ENCODE assay signal across 26 mouse cellular contexts in genomic region chr6:72179006-72179405, GRCm38 (mm10). TPM values are rescaled to one million over a fixed set of nuclear protein-coding genes. Genes with fewer than 3 reads are reported as not detected.
DNase-seq lines count a peak whose midpoint lies in the region; ATAC-seq and TF ChIP-seq lines count a peak whose summit lies in the region.
"Had no signal": no experiment of that assay in that cellular context is flagged by ENCODE, and none has a peak within 500 bp of the region (broad histone marks: within the 10 kb centered on the region; RNA-seq: fewer than 3 reads in every experiment).

No protein-coding gene starts in this region.

- no peak overlapping the region for H3K4me2 ChIP-seq in lung, embryonic 14.5 days
- no peak overlapping the region for H3K4me2 ChIP-seq in lung, postnatal 0 days (replicated peaks; ENCODE audit: low read depth, low read length)
- H3K4me2 ChIP-seq in midbrain, embryonic 16.5 days (ENCODE audit: low read length) = no peak overlapping the region
- H3K4me2 ChIP-seq: embryonic facial prominence, embryonic 12.5 days; embryonic facial prominence, embryonic 15.5 days; heart, embryonic 11.5 days; hindbrain, embryonic 13.5 days had no signal

- DNase-seq in heart, embryonic 10.5 days (ENCODE audit: low spot score) = no peak
- no peak for DNase-seq in heart, postnatal 4 days
- peak; percentile 40 for DNase-seq in lung, embryonic 14.5 days
- DNase-seq in lung, adult 2 months = no peak
- DNase-seq in lung, postnatal 0 days (ENCODE audit: low spot score) = peak; percentile 93
- peak; percentile 50 for DNase-seq in lung, postnatal 36 days
- no peak for DNase-seq in embryo, embryonic 10 days (ENCODE audit: low spot score)
- DNase-seq: adrenal gland, postnatal 10 days; adrenal gland, postnatal 36 days; cerebellum, adult 18-20 months; cerebellum, adult 9-10 months; cerebellum, postnatal 14 days; forebrain, postnatal 0 days; gastrocnemius, adult 2 months; gastrocnemius, postnatal 14 days; heart, adult 2 months; heart, postnatal 14 days had no signal

- no peak overlapping the region for H3K9ac ChIP-seq in lung, embryonic 14.5 days
- H3K9ac ChIP-seq in lung, postnatal 0 days (replicated peaks; ENCODE audit: low read depth) = no peak overlapping the region
- no peak overlapping the region for H3K9ac ChIP-seq in midbrain, embryonic 16.5 days (ENCODE audit: low read depth, low read length)
- H3K9ac ChIP-seq: embryonic facial prominence, embryonic 12.5 days; embryonic facial prominence, embryonic 15.5 days; forebrain, postnatal 0 days; hindbrain, embryonic 13.5 days had no signal

- no peak for TF ChIP-seq CTCF in lung, embryonic 14.5 days (IDR thresholded peaks at IDR 0.05; ENCODE audit: low read depth)
- no peak for TF ChIP-seq CTCF in lung, adult 2 months (IDR thresholded peaks at IDR 0.05; ENCODE audit: insufficient read depth, low read length)
- TF ChIP-seq CTCF in lung, postnatal 0 days (IDR thresholded peaks at IDR 0.05) = no peak

- no peak for TF ChIP-seq POLR2A in lung, adult 2 months (IDR thresholded peaks at IDR 0.05; ENCODE audit: borderline replicate concordance, extremely low read depth, low read depth, low read length)

- 89% methylated on average over 3 of the region's 3 CpGs for WGBS in heart, embryonic 10.5 days
- WGBS in lung, embryonic 14.5 days = 72% methylated on average over 3 of the region's 3 CpGs
- WGBS in lung, adult 2 months = 66% methylated on average over 3 of the region's 3 CpGs
- WGBS in lung, postnatal 0 days = 60% methylated on average over 3 of the region's 3 CpGs
- WGBS in midbrain, embryonic 16.5 days = 89% methylated on average over 3 of the region's 3 CpGs

- peak overlapping the region; percentile 56; the same call in 1 of the 2 replicates for H3K27ac ChIP-seq in heart, embryonic 10.5 days
- no peak overlapping the region for H3K27ac ChIP-seq in lung, embryonic 14.5 days (ENCODE audit: low read depth)
- no peak overlapping the region for H3K27ac ChIP-seq in lung, postnatal 0 days (ENCODE audit: low read length)
- H3K27ac ChIP-seq in midbrain, embryonic 16.5 days (ENCODE audit: low read length) = no peak overlapping the region
- H3K27ac ChIP-seq: embryonic facial prominence, embryonic 12.5 days; embryonic facial prominence, embryonic 15.5 days; gastrocnemius, adult 2 months; heart, adult 2 months; hindbrain, embryonic 10.5 days; hindbrain, embryonic 13.5 days had no signal

- ATAC-seq in lung, embryonic 14.5 days (ENCODE audit: insufficient read depth) = no peak
- peak; percentile 89 for ATAC-seq in lung, postnatal 0 days
- ATAC-seq in midbrain, embryonic 16.5 days = no peak
- ATAC-seq: forebrain, embryonic 14.5 days; forebrain, postnatal 0 days; hindbrain, embryonic 16.5 days; Patski had no signal

- H3K27me3 ChIP-seq in heart, embryonic 10.5 days (ENCODE audit: insufficient read depth, poor library complexity, severe bottlenecking) = no peaks in the 10 kb centered on the region
- no peaks in the 10 kb centered on the region for H3K27me3 ChIP-seq in lung, embryonic 14.5 days (ENCODE audit: insufficient read depth, low read length)
- H3K27me3 ChIP-seq in lung, postnatal 0 days (replicated peaks; ENCODE audit: insufficient read depth, low read length) = no peaks in the 10 kb centered on the region
- H3K27me3 ChIP-seq in midbrain, embryonic 16.5 days (ENCODE audit: control insufficient read depth, insufficient read depth, low read depth, low read length) = no peaks in the 10 kb centered on the region
- H3K27me3 ChIP-seq: embryonic facial prominence, embryonic 12.5 days; embryonic facial prominence, embryonic 15.5 days; Patski had no signal

- peak; percentile 74 for TF ChIP-seq EP300 in lung, postnatal 0 days (IDR thresholded peaks at IDR 0.05)

- H3K4me3 ChIP-seq in heart, embryonic 10.5 days = no peak overlapping the region
- no peak overlapping the region for H3K4me3 ChIP-seq in lung, embryonic 14.5 days (ENCODE audit: low read depth, low read length)
- H3K4me3 ChIP-seq in lung, adult 2 months (replicated peaks; ENCODE audit: extremely low read depth, low read depth, low read length) = no peak overlapping the region
- no peak overlapping the region for H3K4me3 ChIP-seq in lung, postnatal 0 days (ENCODE audit: low read depth, low read length)
- no peak overlapping the region for H3K4me3 ChIP-seq in midbrain, embryonic 16.5 days (ENCODE audit: low read depth, low read length)
- H3K4me3 ChIP-seq: embryonic facial prominence, embryonic 12.5 days; embryonic facial prominence, embryonic 15.5 days; gastrocnemius, adult 2 months; heart, adult 2 months; hindbrain, embryonic 10.5 days; hindbrain, embryonic 13.5 days had no signal

- H3K36me3 ChIP-seq in heart, embryonic 10.5 days = no peaks in the 10 kb centered on the region
- no peaks in the 10 kb centered on the region for H3K36me3 ChIP-seq in lung, embryonic 14.5 days (ENCODE audit: insufficient read depth)
- H3K36me3 ChIP-seq in lung, postnatal 0 days (ENCODE audit: insufficient read depth, low read length) = no peaks in the 10 kb centered on the region
- H3K36me3 ChIP-seq in midbrain, embryonic 16.5 days (ENCODE audit: control insufficient read depth, insufficient read depth, low read length) = no peaks in the 10 kb centered on the region
- H3K36me3 ChIP-seq: embryonic facial prominence, embryonic 12.5 days; embryonic facial prominence, embryonic 15.5 days; hindbrain, embryonic 10.5 days; hindbrain, embryonic 13.5 days had no signal

- no peaks in the 10 kb centered on the region for H3K9me3 ChIP-seq in heart, embryonic 10.5 days
- no peaks in the 10 kb centered on the region for H3K9me3 ChIP-seq in lung, embryonic 14.5 days (ENCODE audit: low read depth, low read length)
- no peaks in the 10 kb centered on the region for H3K9me3 ChIP-seq in lung, postnatal 0 days (ENCODE audit: low read length)
- no peaks in the 10 kb centered on the region for H3K9me3 ChIP-seq in midbrain, embryonic 16.5 days (replicated peaks; ENCODE audit: control insufficient read depth, low read length, poor library complexity, severe bottlenecking)
- H3K9me3 ChIP-seq: embryonic facial prominence, embryonic 12.5 days; embryonic facial prominence, embryonic 15.5 days; hindbrain, embryonic 10.5 days; hindbrain, embryonic 13.5 days had no signal

- peaks cover 20% of the 10 kb centered on the region for H3K4me1 ChIP-seq in heart, embryonic 10.5 days
- no peaks in the 10 kb centered on the region for H3K4me1 ChIP-seq in lung, embryonic 14.5 days (ENCODE audit: insufficient read depth)
- no peaks in the 10 kb centered on the region; the same call in 1 of the 2 replicates for H3K4me1 ChIP-seq in lung, adult 2 months (ENCODE audit: control insufficient read depth, insufficient read depth, low read length)
- H3K4me1 ChIP-seq in lung, postnatal 0 days (ENCODE audit: insufficient read depth, low read depth, low read length) = peaks cover 11% of the 10 kb centered on the region; the same call in 1 of the 2 replicates
- no peaks in the 10 kb centered on the region for H3K4me1 ChIP-seq in midbrain, embryonic 16.5 days (ENCODE audit: control insufficient read depth, insufficient read depth, low read length)
- H3K4me1 ChIP-seq: embryonic facial prominence, embryonic 12.5 days; embryonic facial prominence, embryonic 15.5 days had no signal

RNA-seq across cellular contexts. Expression of gene Atoh8, which starts 56.4 kb away (rescaled TPM):
- polyA plus RNA-seq in heart, embryonic 10.5 days (2016; fragmentation: Nextera tagmentation; extraction: Ambion mirVana) = 10.9 and 15.7 TPM in 2 replicates
- total RNA-seq in heart, postnatal 4 days (2021) = 1 to 10 TPM; 7.2 to 8.6 TPM
- 18.7 and 19.3 TPM in 2 replicates for polyA plus RNA-seq in lung, embryonic 14.5 days (2014; fragmentation: Nextera tagmentation; extraction: Ambion mirVana)
- polyA plus RNA-seq in lung, adult 2 months (2012; rRNA removed) = 26.4 and 26.7 TPM in 2 replicates
- 17.3 and 20.6 TPM in 2 replicates for polyA plus RNA-seq in lung, postnatal 0 days (2015; fragmentation: Nextera tagmentation; extraction: Ambion mirVana)
- polyA plus RNA-seq in midbrain, embryonic 16.5 days (2015; fragmentation: Nextera tagmentation; extraction: Ambion mirVana) = 1.8 and 2.1 TPM in 2 replicates

Comparison
In these comparisons a context has a peak if more than half of its experiments do, and no peak if none do; other contexts are left out.
1. DNase-seq: peak in lung, embryonic 14.5 days (single experiment), lung, postnatal 0 days (single experiment) and lung, postnatal 36 days (single experiment); none in heart, embryonic 10.5 days (single experiment), heart, postnatal 4 days (single experiment), lung, adult 2 months (single experiment) and embryo, embryonic 10 days (single experiment).